ENCODE assay signal across 32 mouse cellular contexts in genomic region chr12:58934580-58934979, GRCm38 (mm10).
"Had no signal": no experiment of that assay in that cellular context is flagged by ENCODE, and none has a peak within 500 bp of the region (broad histone marks: within the 10 kb centered on the region; RNA-seq: fewer than 3 reads in every experiment).

No protein-coding gene starts in this region.

- H3K27ac ChIP-seq: heart, adult 2 months; heart, embryonic 13.5 days; heart, embryonic 15.5 days; hindbrain, embryonic 10.5 days; hindbrain, embryonic 12.5 days; hindbrain, embryonic 13.5 days; hindbrain, embryonic 14.5 days; hindbrain, embryonic 15.5 days; hindbrain, postnatal 0 days; intestine, embryonic 15.5 days; layer of hippocampus, adult 2 months; left cerebral cortex, adult 2 months had no signal

- H3K4me3 ChIP-seq: heart, adult 2 months; heart, embryonic 12.5 days; heart, embryonic 13.5 days; heart, embryonic 15.5 days; hindbrain, embryonic 10.5 days; hindbrain, embryonic 12.5 days; hindbrain, embryonic 13.5 days; hindbrain, embryonic 15.5 days; intestine, embryonic 15.5 days; layer of hippocampus, adult 2 months; left cerebral cortex, adult 2 months had no signal

- DNase-seq: heart, adult 18-20 months; heart, adult 2 months; heart, postnatal 10 days; heart, postnatal 14 days; heart, postnatal 36 days; heart, postnatal 4 days; kidney, adult 11 months; kidney, adult 18-20 months; kidney, adult 8-10 months; kidney, postnatal 10 days; kidney, postnatal 14 days; kidney, postnatal 25 days; kidney, postnatal 4 days; layer of hippocampus, adult 9-11 months; layer of hippocampus, postnatal 36 days had no signal

- H3K9me3 ChIP-seq: heart, embryonic 12.5 days; heart, embryonic 13.5 days; heart, embryonic 15.5 days; hindbrain, embryonic 10.5 days; hindbrain, embryonic 12.5 days; hindbrain, embryonic 13.5 days; hindbrain, embryonic 15.5 days; intestine, embryonic 15.5 days had no signal

- H3K36me3 ChIP-seq: heart, embryonic 12.5 days; heart, embryonic 13.5 days; heart, embryonic 15.5 days; hindbrain, embryonic 10.5 days; hindbrain, embryonic 12.5 days; hindbrain, embryonic 13.5 days; hindbrain, embryonic 15.5 days; intestine, embryonic 15.5 days had no signal

- ATAC-seq: hindbrain, embryonic 16.5 days; hindbrain, postnatal 0 days; inflammation-experienced regulatory T-cells, adult 6 months; intestine, embryonic 15.5 days; intestine, embryonic 16.5 days; intestine, postnatal 0 days had no signal

- H3K27me3 ChIP-seq: heart, embryonic 12.5 days; heart, embryonic 13.5 days; heart, embryonic 15.5 days; hindbrain, embryonic 12.5 days; hindbrain, embryonic 15.5 days; intestine, embryonic 15.5 days had no signal

- H3K9ac ChIP-seq: heart, embryonic 12.5 days; heart, embryonic 13.5 days; heart, embryonic 15.5 days; hindbrain, embryonic 12.5 days; hindbrain, embryonic 13.5 days; hindbrain, embryonic 14.5 days; hindbrain, embryonic 15.5 days; intestine, embryonic 15.5 days had no signal

- H3K4me2 ChIP-seq: heart, embryonic 11.5 days; heart, embryonic 12.5 days; heart, embryonic 13.5 days; heart, embryonic 15.5 days; hindbrain, embryonic 12.5 days; hindbrain, embryonic 13.5 days; hindbrain, embryonic 14.5 days; hindbrain, embryonic 15.5 days; intestine, embryonic 15.5 days had no signal

- H3K4me1 ChIP-seq: heart, embryonic 15.5 days; hindbrain, embryonic 10.5 days; hindbrain, embryonic 12.5 days; hindbrain, embryonic 13.5 days; hindbrain, embryonic 15.5 days; intestine, embryonic 15.5 days had no signal
